Mouse (Mus musculus): ENCODE results near the gene Ccdc61.
A peak's percentile ranks its signal among the peaks of the same experiment; 100 is the strongest.

DNA sequence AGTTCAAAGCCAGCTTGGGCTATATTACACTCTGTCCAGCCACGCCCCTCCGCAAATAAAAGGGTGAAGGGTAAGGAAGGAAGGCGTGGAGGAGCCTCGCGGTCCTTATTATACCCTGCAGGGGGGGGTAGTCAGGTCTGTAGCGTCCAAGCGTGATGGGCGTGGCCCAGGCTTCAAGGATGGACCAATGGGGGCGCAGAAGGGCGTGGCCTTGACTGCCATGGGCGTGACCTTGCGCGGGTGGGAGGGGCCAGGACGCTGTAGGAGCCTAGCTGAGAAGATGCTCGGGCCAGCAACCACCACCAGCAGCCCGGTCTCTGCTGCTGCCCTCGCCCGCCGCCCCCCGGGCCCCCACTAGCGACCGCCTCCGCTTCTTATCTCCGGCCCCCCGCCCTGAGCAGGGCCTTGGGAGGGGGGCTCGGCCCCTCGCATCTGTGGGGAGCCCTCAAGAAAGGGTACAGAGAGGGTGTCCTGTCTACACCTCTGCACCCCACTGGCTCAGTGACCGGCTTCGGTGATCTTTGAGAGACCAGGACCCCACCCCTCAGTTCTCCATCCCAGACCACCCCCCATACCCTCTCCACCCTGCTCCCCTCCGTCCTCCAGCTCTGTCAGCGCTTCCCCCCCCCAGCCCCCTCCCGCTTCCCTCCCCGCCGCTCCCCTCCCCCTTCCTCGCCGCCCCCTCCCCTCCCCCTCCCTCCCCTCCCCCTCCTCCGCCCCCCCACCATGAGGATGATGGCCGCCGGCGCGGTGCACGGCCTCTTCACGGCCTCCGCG lies 15.1 kb upstream of the Ccdc61 start, which contains the start of gene Nova2:
- TF ChIP-seq EP300 (optimal IDR thresholded peaks at IDR 0.05) (no peak), CTCF (IDR thresholded peaks at IDR 0.05; ENCODE audit: low read depth) (peak; percentile 43)
